Mouse (Mus musculus) midbrain, embryonic 13.5 days (tissue): Measurements from ENCODE around the gene Hist1h4j. TPM values are rescaled to one million over a fixed set of nuclear protein-coding genes. Genes with fewer than 3 reads are reported as not detected.

Experiments
- microRNA-seq: library from miRNA; unstranded; fragments of <30 nt; microRNA quantifications from one replicate; pipeline ENCODE4, GENCODE M21; 2016
- polyA plus RNA-seq: library from polyadenylated mRNA; unstranded; fragments of >200 nt; fragmentation: Nextera tagmentation; extraction: Ambion mirVana; gene quantifications from 2 replicates; pipeline ENCODE4 v1.2.1, GENCODE M21; 2015

The Hist1h4j gene
- polyA plus RNA-seq, 1 experiment from 2014 or later: 0.82 TPM

Small RNAs within 50 kb of the gene (microRNA-seq; reads per million reads assigned to microRNA genes)
- gene Gm44357 (not detected), gene Gm44367 (not detected), gene Gm44454 (not detected)

Other genes with a start within 250 kb of the Hist1h4j start
- gene AK157302, start 239.8 kb upstream of the Hist1h4j start, polyA plus RNA-seq: 0.46 and 0.57 TPM in 2 replicates
- gene Gm11273, start 233.6 kb upstream of the Hist1h4j start, polyA plus RNA-seq: 5.9 and 7.4 TPM in 2 replicates
- 6.7 and 7.1 TPM in 2 replicates for gene Zkscan8, start 203.9 kb upstream of the Hist1h4j start, polyA plus RNA-seq
- gene Olfr1366, start 192.3 kb upstream of the Hist1h4j start, polyA plus RNA-seq: 0.17 and 0.23 TPM in 2 replicates
- 0.05 TPM in 1 of 2 replicates, not detected in the other for gene Olfr1535, start 175.2 kb upstream of the Hist1h4j start, polyA plus RNA-seq
- not detected in 2 replicates for gene Olfr1364, start 153.3 kb upstream of the Hist1h4j start, polyA plus RNA-seq
- gene Olfr1362, start 121.0 kb upstream of the Hist1h4j start, polyA plus RNA-seq: not detected in 2 replicates
- gene Olfr11, start 92.5 kb upstream of the Hist1h4j start, polyA plus RNA-seq: 0.05 TPM in 1 of 2 replicates, not detected in the other
- gene Olfr1361, start 71.7 kb upstream of the Hist1h4j start, polyA plus RNA-seq: not detected in 2 replicates
- not detected in 2 replicates for gene Olfr1360, start 57.7 kb upstream of the Hist1h4j start, polyA plus RNA-seq
- not detected in 2 replicates for gene Olfr1359, start 37.0 kb upstream of the Hist1h4j start, polyA plus RNA-seq
- 1.8 TPM in 1 of 2 replicates, not detected in the other for gene Hist1h2bl, start 18.9 kb upstream of the Hist1h4j start, polyA plus RNA-seq
- gene Hist1h2ai, start 18.6 kb upstream of the Hist1h4j start, polyA plus RNA-seq: 12.9 and 37.4 TPM in 2 replicates
- gene Hist1h3h, start 17.4 kb upstream of the Hist1h4j start, polyA plus RNA-seq: 10.8 and 11.5 TPM in 2 replicates
- gene Hist1h2bm, start 13.0 kb upstream of the Hist1h4j start, polyA plus RNA-seq: 3.7 and 4.2 TPM in 2 replicates
- 1.1 and 3.0 TPM in 2 replicates for gene Hist1h4k, start 15.4 kb downstream of the Hist1h4j start, polyA plus RNA-seq
- 22.2 and 26.2 TPM in 2 replicates for gene Hist1h2ak, start 18.8 kb downstream of the Hist1h4j start, polyA plus RNA-seq
- gene Hist1h2bn, start 19.1 kb downstream of the Hist1h4j start, polyA plus RNA-seq: 2.5 and 6.7 TPM in 2 replicates
- 11.8 and 15.6 TPM in 2 replicates for gene Hist1h1b, start 45.6 kb downstream of the Hist1h4j start, polyA plus RNA-seq
- gene Hist1h3i, start 48.3 kb downstream of the Hist1h4j start, polyA plus RNA-seq: 79.2 and 91.2 TPM in 2 replicates
- gene Hist1h2an, start 52.2 kb downstream of the Hist1h4j start, polyA plus RNA-seq: 8.5 TPM in 1 of 2 replicates, not detected in the other
- gene Hist1h2bp, start 52.4 kb downstream of the Hist1h4j start, polyA plus RNA-seq: 0.66 and 1.7 TPM in 2 replicates
- gene Hist1h2bq, start 75.1 kb downstream of the Hist1h4j start, polyA plus RNA-seq: 11.1 and 13.1 TPM in 2 replicates
- not detected in 2 replicates for gene Hist1h2ao, start 75.4 kb downstream of the Hist1h4j start, polyA plus RNA-seq
- not detected in 2 replicates for gene Hist1h4m, start 76.7 kb downstream of the Hist1h4j start, polyA plus RNA-seq
- 11.0 and 11.2 TPM in 2 replicates for gene Hist1h4n, start 97.1 kb downstream of the Hist1h4j start, polyA plus RNA-seq
- 1,729 and 1,932 TPM in 2 replicates for gene Hist1h2ap, start 98.4 kb downstream of the Hist1h4j start, polyA plus RNA-seq
- 11.3 and 12.2 TPM in 2 replicates for gene Hist1h2br, start 98.7 kb downstream of the Hist1h4j start, polyA plus RNA-seq
- 20.5 and 22.3 TPM in 2 replicates for gene Zfp184, start 210.0 kb downstream of the Hist1h4j start, polyA plus RNA-seq
- gene Pom121l2, start 246.1 kb downstream of the Hist1h4j start, polyA plus RNA-seq: not detected in 2 replicates